Mouse (Mus musculus): ENCODE results near the gene Capn2.

- TF ChIP-seq CTCF (IDR thresholded peaks at IDR 0.05; ENCODE audit: borderline replicate concordance, insufficient read depth, low read depth, low read length) (no peak), POLR2A (IDR thresholded peaks at IDR 0.05; ENCODE audit: borderline replicate concordance, insufficient read depth, low read length) (no peak)
These were observed 15.5 kb downstream of the Capn2 start for GRCm38 (mm10) chr1:182501815-182502405.

All from cerebellum, adult 2 months (tissue).